Comparison of ENCODE assay signal across 8 mouse cellular contexts in the genomic region with DNA sequence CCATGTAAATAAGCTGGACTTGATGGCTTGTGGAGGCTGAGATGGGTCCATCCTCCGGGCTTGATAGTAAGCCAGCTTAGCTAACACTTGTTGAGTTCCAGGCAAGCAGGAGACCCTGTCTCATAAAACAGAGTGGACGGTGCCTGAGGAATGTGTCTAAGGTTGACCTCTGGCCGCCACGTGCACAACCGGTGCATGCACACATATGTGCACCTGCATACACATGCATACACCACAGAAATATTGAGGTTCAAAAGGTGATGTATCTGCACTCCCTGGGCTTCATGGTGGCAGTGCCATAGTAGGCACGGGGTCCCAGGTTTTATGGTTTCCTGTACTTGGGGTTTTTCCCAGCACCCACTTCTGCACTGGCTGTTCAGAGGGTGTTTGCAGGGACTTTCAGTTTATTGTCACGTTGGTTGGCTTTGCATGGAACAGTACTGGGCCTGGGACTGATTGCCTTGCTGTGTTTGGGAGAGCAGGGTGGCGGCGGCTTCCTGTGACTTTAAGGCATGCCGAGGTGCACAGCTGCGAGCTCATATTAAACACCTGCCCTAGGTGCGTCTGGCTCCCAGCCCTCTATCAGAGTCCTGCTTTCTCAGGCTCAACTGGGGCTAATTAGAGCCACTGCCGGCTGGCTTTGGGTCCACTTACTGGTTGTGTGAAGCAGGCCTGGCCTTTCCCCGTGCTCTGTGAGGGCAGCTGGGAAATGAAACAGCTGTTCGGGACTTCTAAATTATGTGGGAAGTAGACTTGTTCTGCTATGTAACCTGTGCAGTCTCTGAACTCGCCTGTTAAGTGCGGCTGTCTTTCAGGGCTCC. TPM values are rescaled to one million over a fixed set of nuclear protein-coding genes. Genes with fewer than 3 reads are reported as not detected.
DNase-seq lines count a peak whose midpoint lies in the region; ATAC-seq and TF ChIP-seq lines count a peak whose summit lies in the region.

No protein-coding gene starts in this region.

- no peak for ATAC-seq in lung, embryonic 15.5 days (ENCODE audit: borderline replicate concordance, extremely low read depth, low FRiP score, low TSS enrichment)
- peak; percentile 18 to 33; a peak in 3 of 4 replicates for ATAC-seq in hematopoietic stem cell, adult 5-6 weeks (replicated peaks in 1 of 2; ENCODE audit: insufficient read depth in 1 of 2, low FRiP score in 2 of 2, low TSS enrichment in 1 of 2, low read depth in 1 of 2, poor library complexity in 2 of 2, severe bottlenecking in 2 of 2)

- 41% methylated on average over 17 of the region's 17 CpGs for WGBS in lung, embryonic 15.5 days
- whole genome bisulfite sequencing in lung, adult 2 months, result 39% methylated on average over 17 of the region's 17 CpGs
- WGBS in limb, embryonic 10.5 days, result 29% methylated on average over 17 of the region's 17 CpGs
- 19% methylated on average over 17 of the region's 17 CpGs for WGBS in small intestine, adult 2 months

- H3K36me3 ChIP-seq in lung, embryonic 15.5 days, result no peaks in the 10 kb centered on the region
- no peaks in the 10 kb centered on the region for H3K36me3 ChIP-seq in limb, embryonic 10.5 days
- H3K36me3 ChIP-seq in small intestine, adult 2 months (ENCODE audit: control insufficient read depth, insufficient read depth, low read length), result no peaks in the 10 kb centered on the region

- no peaks in the 10 kb centered on the region for H3K9me3 ChIP-seq in lung, embryonic 15.5 days
- no peaks in the 10 kb centered on the region for H3K9me3 ChIP-seq in limb, embryonic 10.5 days (replicated peaks)

- H3K4me1 ChIP-seq in lung, embryonic 15.5 days, result peaks cover 28% of the 10 kb centered on the region
- H3K4me1 ChIP-seq in lung, adult 2 months (ENCODE audit: control insufficient read depth, insufficient read depth, low read length), result peaks cover 33% of the 10 kb centered on the region
- H3K4me1 ChIP-seq in limb, embryonic 10.5 days, result peaks cover 63% of the 10 kb centered on the region
- H3K4me1 ChIP-seq in small intestine, adult 2 months (ENCODE audit: control insufficient read depth, insufficient read depth, insufficient read length, low read length), result peaks cover 22% of the 10 kb centered on the region

- no peak for TF ChIP-seq CTCF in lung, adult 2 months (IDR thresholded peaks at IDR 0.05; ENCODE audit: insufficient read depth, low read length)
- no peak for TF ChIP-seq CTCF in small intestine, adult 2 months (IDR thresholded peaks at IDR 0.05; ENCODE audit: extremely low read depth, insufficient read length, insufficient replicate concordance, low read depth, low read length)

- peak overlapping the region; percentile 60 for H3K27ac ChIP-seq in lung, embryonic 15.5 days
- peak overlapping the region; percentile 75 for H3K27ac ChIP-seq in limb, embryonic 10.5 days
- H3K27ac ChIP-seq in small intestine, adult 2 months (ENCODE audit: insufficient read depth, low read depth, low read length), result peak overlapping the region; percentile 20; the same call in 1 of the 2 replicates

- no peak overlapping the region for H3K9ac ChIP-seq in lung, embryonic 15.5 days

- peak overlapping the region; percentile 21; the same call in 1 of the 2 replicates for H3K4me2 ChIP-seq in lung, embryonic 15.5 days

- DNase-seq in lung, adult 2 months, result no peak
- peak; percentile 83 for DNase-seq in limb, embryonic 10.5 days (ENCODE audit: low spot score)
- no peak for DNase-seq in layer of hippocampus, postnatal 14 days (ENCODE audit: low spot score in 2 of 2)
- DNase-seq in spleen, postnatal 10 days (ENCODE audit: low spot score in 2 of 2), result no peak
- DNase-seq in cerebellum, postnatal 10 days, result no peak

- H3K4me3 ChIP-seq in lung, embryonic 15.5 days, result no peak overlapping the region
- no peak overlapping the region for H3K4me3 ChIP-seq in lung, adult 2 months (replicated peaks; ENCODE audit: extremely low read depth, low read depth, low read length)
- peak overlapping the region; percentile 28 for H3K4me3 ChIP-seq in limb, embryonic 10.5 days
- peak overlapping the region; percentile 4; the same call in 1 of the 2 replicates for H3K4me3 ChIP-seq in small intestine, adult 2 months (ENCODE audit: low read depth, low read length)

- H3K27me3 ChIP-seq in lung, embryonic 15.5 days, result no peaks in the 10 kb centered on the region
- no peaks in the 10 kb centered on the region for H3K27me3 ChIP-seq in limb, embryonic 10.5 days (ENCODE audit: low read depth, poor library complexity, severe bottlenecking)
- H3K27me3 ChIP-seq in small intestine, adult 2 months (ENCODE audit: control insufficient read depth, insufficient read depth, low read length), result no peaks in the 10 kb centered on the region

- TF ChIP-seq POLR2A in lung, adult 2 months (IDR thresholded peaks at IDR 0.05; ENCODE audit: borderline replicate concordance, extremely low read depth, low read depth, low read length), result no peak
- no peak for TF ChIP-seq POLR2A in small intestine, adult 2 months (IDR thresholded peaks at IDR 0.05; ENCODE audit: low read depth, low read length)

RNA-seq across cellular contexts. Expression of a gene that starts 19.5 kb away (rescaled TPM):
- 62.0 and 72.2 TPM in 2 replicates for polyA plus RNA-seq in lung, embryonic 15.5 days (2015; fragmentation: Nextera tagmentation; extraction: Ambion mirVana)
- 188 and 222 TPM in 2 replicates for polyA plus RNA-seq in lung, adult 2 months (2012; rRNA removed)
- total RNA-seq in hematopoietic stem cell, adult 5-6 weeks (2017), result 15.5 and 16.8 TPM in 2 replicates
- 34.2 and 35.3 TPM in 2 replicates for polyA plus RNA-seq in limb, embryonic 10.5 days (2016; fragmentation: Nextera tagmentation; extraction: Ambion mirVana)
- polyA plus RNA-seq in small intestine, adult 2 months (2012; rRNA removed), result 35.9 and 63.4 TPM in 2 replicates
- total RNA-seq in layer of hippocampus, postnatal 14 days (2021), result 10 to 100 TPM; 41.1 to 45.4 TPM

Comparison
In these comparisons a context has a peak if more than half of its experiments do, and no peak if none do; other contexts are left out.
1. H3K27ac ChIP-seq: peak in every context shown above with its lines; median percentile 75 in limb, embryonic 10.5 days; 60 in lung, embryonic 15.5 days; 20 in small intestine, adult 2 months.
2. H3K4me3 ChIP-seq: peak in limb, embryonic 10.5 days (single experiment) and small intestine, adult 2 months (single experiment); none in lung, embryonic 15.5 days (single experiment) and lung, adult 2 months (single experiment).